Mouse (Mus musculus) kidney, adult 2 months (tissue): ENCODE data around the gene Asprv1. TPM values are rescaled to one million over a fixed set of nuclear protein-coding genes. Genes with fewer than 3 reads are reported as not detected.

Source experiments
- DNase-seq: peaks from one replicate; pipeline ENCODE4 v3.0.0; 2021
- H3K27ac ChIP-seq: fragments of 200-500 bp; 2 replicates; pipeline ENCODE4 v1.5.1; 2012; ENCODE audit warnings: low read depth, low read length, control low read depth, inconsistent platforms; ENCODE audit not compliant: insufficient read depth
- H3K27me3 ChIP-seq: fragments of 200-500 bp; replicated peaks from 2 replicates; pipeline ENCODE4 v1.6.1; 2012; ENCODE audit warnings: mild to moderate bottlenecking, moderate library complexity, low read length, inconsistent platforms; ENCODE audit not compliant: control insufficient read depth, insufficient read depth
- H3K36me3 ChIP-seq: fragments of 200-500 bp; 2 replicates; pipeline ENCODE4 v1.6.1; 2012; ENCODE audit warnings: mild to moderate bottlenecking, moderate library complexity, low read length, inconsistent platforms; ENCODE audit not compliant: control insufficient read depth, insufficient read depth
- H3K4me1 ChIP-seq: fragments of 200-500 bp; 2 replicates; pipeline ENCODE4 v1.6.1; 2011; ENCODE audit warnings: low read length; ENCODE audit not compliant: control insufficient read depth, insufficient read depth
- H3K4me3 ChIP-seq: fragments of 200-500 bp; 2 replicates; pipeline ENCODE4 v1.5.1; 2011; ENCODE audit warnings: mild to moderate bottlenecking, low read depth, low read length, control low read depth; ENCODE audit not compliant: insufficient read depth
- CTCF ChIP-seq: fragments of 200-500 bp; conservative IDR thresholded peaks from 2 replicates; pipeline ENCODE4 v1.5.1; 2011; ENCODE audit warnings: low read depth, mild to moderate bottlenecking, control low read depth, low read length, moderate library complexity, mixed read lengths; ENCODE audit not compliant: insufficient read depth, insufficient read length
- POLR2A ChIP-seq: fragments of 200-500 bp; IDR thresholded peaks from one replicate; pipeline ENCODE4 v1.6.1; 2011; ENCODE audit warnings: low read depth, low read length, control low read depth
- WGBS: fragments of 180-500 bp; shearing (Covaris S2); methylation state at CpG from one replicate; pipeline ENCODE4 v1.1.7; 2018; 5-methylcytosine and 5-hydroxymethylcytosine counted together
- polyA plus RNA-seq: library from polyadenylated mRNA; depleted of rRNA; stranded (reverse); fragments of >200 nt; gene quantifications from 2 replicates; pipeline ENCODE4 v1.2.3, GENCODE M21; 2012

Asprv1 gene
- polyA plus RNA-seq, 1 experiment, result 0.33 TPM

DNA sequence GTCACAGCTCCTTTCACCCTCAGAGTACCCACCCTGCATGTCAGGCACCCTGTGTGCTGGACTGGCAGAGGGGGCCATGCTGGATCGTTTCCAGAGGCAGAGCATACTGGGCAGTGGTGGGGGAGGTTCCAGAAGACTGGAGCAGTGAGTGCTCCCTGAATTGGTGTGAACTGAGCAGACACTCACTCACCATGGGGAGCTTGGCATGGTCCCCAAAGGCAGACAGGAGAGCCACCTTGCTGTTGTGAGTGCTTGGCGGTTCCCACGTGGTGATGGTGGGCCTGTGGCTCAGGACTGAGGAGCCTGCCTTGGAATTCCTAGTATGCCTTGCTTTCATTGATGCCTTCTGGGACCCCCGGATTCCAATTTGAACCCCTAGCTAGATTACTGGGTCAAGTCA lies 4.8 kb upstream of the Asprv1 start:
- Histone ChIP-seq H3K27ac (no peak overlapping the region), H3K36me3 (no peaks in the 10 kb centered on the region), H3K4me1 (no peaks in the 10 kb centered on the region), H3K27me3 (no peaks in the 10 kb centered on the region), H3K4me3 (no peak overlapping the region)
- WGBS, result 79% methylated on average over 4 of the region's 4 CpGs
- no peak for TF ChIP-seq CTCF
- no peak for TF ChIP-seq POLR2A
- DNase-seq, result no peak

DNA sequence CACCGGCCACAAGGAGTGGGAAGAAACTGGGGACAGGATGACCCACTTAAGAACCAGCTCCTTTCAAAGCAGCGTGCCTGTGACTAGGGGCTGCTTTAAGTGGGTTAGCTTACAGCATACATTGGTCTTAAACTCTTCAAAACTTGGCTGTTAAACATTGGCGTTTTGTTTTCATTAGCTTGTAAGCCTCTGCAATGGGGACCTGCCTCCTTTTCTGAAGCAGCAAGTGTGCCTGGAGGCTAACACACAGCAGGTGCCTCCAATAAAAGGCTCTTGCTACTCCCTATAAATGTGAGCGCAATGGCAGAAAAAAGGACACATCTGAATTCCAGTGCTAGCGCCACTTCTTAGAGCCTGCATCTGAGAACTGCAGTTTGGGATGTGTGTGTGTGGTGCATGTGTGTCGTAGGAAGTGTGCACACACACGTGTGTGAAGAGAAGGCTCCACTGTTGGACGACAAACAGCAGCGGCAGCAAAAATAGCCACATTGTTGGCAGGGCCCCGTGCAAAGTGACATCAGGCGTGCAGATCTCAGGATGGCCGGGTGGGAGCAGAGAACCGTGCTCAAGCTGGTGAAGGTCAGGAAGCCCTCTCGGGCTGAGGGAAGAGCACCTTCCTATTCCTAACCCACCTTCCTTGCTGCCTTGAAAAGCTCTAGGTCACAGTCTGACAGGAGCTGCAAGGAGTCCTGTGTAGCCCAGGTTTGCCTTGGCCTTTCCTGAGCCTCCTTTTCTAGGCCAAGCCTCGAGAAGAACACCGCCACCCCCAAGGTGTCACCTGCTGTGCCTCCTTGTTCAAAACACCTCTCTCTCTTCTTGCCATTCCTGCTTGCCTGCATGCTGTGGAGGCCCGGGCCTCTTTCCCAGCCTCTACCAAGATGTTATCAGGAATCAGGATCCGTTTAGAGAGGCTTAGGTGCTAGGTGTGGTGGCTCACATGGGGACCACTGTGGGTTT lies 3.6 kb upstream of the Asprv1 start:
- Histone ChIP-seq H3K4me1 (no peaks in the 10 kb centered on the region), H3K27ac (no peak overlapping the region), H3K27me3 (no peaks in the 10 kb centered on the region), H3K4me3 (no peak overlapping the region), H3K36me3 (no peaks in the 10 kb centered on the region)
- WGBS, result 58% methylated on average over 18 of the region's 18 CpGs
- TF ChIP-seq POLR2A, result no peak
- TF ChIP-seq CTCF, result no peak
- no peak for DNase-seq

DNA sequence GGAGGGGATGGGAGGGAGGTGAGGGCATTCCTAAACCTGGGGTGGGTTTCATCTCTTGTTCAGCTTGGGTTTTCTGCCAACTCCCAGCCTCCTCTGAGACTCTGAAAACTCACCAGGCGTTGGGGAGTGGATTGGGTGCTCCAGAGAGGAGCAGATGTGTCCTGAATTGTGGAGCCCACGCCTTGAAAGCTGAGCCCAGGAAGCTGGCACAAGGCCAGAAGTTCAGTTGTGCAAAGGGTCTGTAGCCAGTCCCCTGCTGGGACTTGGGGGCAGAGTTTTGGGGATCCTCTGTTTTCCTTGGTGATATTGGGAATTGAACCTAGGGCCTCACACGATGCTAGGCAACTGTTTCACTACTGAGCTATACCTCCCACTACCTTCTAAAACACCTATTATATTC lies 2.2 kb downstream of the Asprv1 start:
- DNase-seq, result no peak
- 76% methylated on average over 3 of the region's 3 CpGs for WGBS
- no peaks in the 10 kb centered on the region for H3K36me3 ChIP-seq
- H3K27ac ChIP-seq, result no peak overlapping the region
- no peak for TF ChIP-seq CTCF
- H3K27me3 ChIP-seq, result no peaks in the 10 kb centered on the region
- no peaks in the 10 kb centered on the region for H3K4me1 ChIP-seq
- H3K4me3 ChIP-seq, result no peak overlapping the region

DNA sequence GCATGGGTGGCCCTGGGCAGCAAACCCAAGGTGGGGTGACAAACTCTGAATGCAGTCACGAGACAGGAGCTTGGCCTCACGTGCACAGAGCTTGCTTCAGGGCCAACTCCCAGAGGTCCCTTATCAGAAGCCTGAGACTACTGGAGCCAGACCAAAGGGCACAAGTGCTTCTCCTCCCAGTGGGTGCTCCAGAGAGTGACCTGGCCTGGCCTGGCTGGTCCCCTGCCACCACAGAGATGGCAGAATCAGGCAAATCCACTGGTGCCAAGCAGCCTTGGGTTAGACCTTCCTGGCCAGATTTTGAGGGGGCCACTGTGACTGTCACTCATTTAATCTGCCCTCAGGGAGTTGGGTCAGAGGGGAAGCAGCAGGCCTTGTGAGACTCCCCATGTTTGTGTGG lies 8.5 kb downstream of the Asprv1 start:
- no peaks in the 10 kb centered on the region for H3K27me3 ChIP-seq
- TF ChIP-seq CTCF (no peak), POLR2A (no peak)
- peak; percentile 32 for DNase-seq
- H3K4me3 ChIP-seq, result no peak overlapping the region
- 53% methylated on average over 2 of the region's 2 CpGs for WGBS
- H3K27ac ChIP-seq, result no peak overlapping the region
- H3K4me1 ChIP-seq, result 0 out of 2 replicates have a peak, but pooled peaks cover 4% of the 10 kb centered on the region
- H3K36me3 ChIP-seq, result no peaks in the 10 kb centered on the region

DNA sequence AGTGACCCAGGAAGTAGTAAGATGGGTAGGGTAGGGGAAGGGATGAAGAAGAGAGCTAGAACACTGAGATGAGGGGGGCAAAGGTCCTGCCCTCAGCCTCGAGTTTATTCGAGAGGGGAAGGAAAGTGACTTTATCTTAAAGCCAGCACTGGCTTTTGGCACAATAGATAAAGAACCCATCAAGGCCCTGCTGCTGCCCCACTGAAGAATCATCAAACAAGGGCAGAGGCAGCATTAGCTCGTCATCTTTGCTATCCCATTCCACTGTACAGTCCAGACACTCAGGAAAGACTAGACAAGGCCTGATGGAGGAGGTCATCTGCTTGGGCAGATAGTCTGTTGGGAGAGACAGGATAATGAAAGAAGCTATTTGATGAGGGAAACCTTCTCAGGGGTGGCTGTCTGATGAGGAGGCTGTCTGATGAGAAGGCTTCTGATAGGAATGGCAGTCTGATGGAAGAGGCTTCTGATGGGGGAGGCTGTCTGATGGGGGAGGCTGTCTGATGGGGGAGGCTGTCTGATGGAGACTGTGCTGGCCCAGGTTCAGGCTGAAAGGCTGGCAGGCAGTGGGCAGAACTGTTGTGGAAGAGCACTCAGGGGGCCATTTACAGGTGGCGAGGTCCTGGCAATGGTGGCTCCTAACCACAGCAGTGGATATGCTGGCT lies 9.3 kb downstream of the Asprv1 start:
- 0 out of 2 replicates have a peak, but pooled peaks cover 4% of the 10 kb centered on the region for H3K4me1 ChIP-seq
- no peak for DNase-seq
- WGBS, result 63% methylated on average over 4 of the region's 4 CpGs
- H3K36me3 ChIP-seq, result no peaks in the 10 kb centered on the region
- no peak for TF ChIP-seq POLR2A
- no peak for TF ChIP-seq CTCF
- H3K4me3 ChIP-seq, result no peak overlapping the region
- no peak overlapping the region for H3K27ac ChIP-seq
- no peaks in the 10 kb centered on the region for H3K27me3 ChIP-seq

DNA sequence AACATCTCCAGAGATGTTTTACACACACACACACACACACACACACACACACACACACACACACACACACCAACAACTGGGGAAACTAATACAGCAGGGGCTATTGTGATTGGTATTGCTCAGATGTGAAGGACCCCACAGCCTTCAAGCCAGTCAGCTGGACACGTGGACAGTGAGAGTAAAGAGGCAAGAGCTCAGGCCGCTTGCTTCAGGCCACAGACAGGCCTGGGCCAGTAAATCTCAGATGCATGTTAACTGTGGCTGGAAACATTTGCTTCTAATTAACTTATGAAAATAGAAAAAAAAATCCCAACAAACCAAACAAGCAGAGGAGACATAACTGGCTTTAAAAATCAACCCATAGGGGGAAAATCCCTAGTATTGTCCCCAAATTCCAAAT lies 9.9 kb downstream of the Asprv1 start:
- TF ChIP-seq POLR2A, result no peak
- no peak for TF ChIP-seq CTCF
- H3K4me1 ChIP-seq, result 0 out of 2 replicates have a peak, but pooled peaks cover 4% of the 10 kb centered on the region
- WGBS, result 79% methylated on average over 2 of the region's 2 CpGs
- no peak overlapping the region for H3K27ac ChIP-seq
- no peak for DNase-seq
- no peaks in the 10 kb centered on the region for H3K27me3 ChIP-seq
- no peaks in the 10 kb centered on the region for H3K36me3 ChIP-seq
- no peak overlapping the region for H3K4me3 ChIP-seq

DNA sequence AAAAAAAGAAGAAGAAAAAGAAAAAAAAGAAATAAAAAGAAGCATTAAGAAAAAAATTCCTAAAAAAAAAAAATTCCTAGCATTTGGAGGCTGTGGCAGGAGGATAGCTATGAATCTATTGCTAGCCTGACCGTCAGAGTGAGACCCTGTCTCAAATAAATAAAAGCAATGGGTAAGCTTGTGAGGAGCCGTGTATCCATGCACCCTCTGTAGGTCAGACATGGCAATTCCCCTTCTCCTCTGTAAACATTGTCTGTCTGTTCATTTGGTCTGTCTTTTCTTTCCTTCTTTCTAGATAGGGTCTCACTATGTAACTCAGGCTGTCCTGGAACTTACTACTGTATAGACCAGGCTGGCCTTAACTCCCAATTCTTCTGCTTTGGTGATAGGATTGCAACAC lies 10.5 kb downstream of the Asprv1 start:
- Histone ChIP-seq H3K4me3 (no peak overlapping the region), H3K27ac (no peak overlapping the region), H3K36me3 (no peaks in the 10 kb centered on the region), H3K27me3 (no peaks in the 10 kb centered on the region), H3K4me1 (0 out of 2 replicates have a peak, but pooled peaks cover 4% of the 10 kb centered on the region)
- TF ChIP-seq POLR2A, result no peak
- TF ChIP-seq CTCF, result peak; percentile 27; the same call in 1 of the 2 replicates
- 36% methylated on average over 2 of the region's 2 CpGs for WGBS
- no peak for DNase-seq
